Mouse (Mus musculus): ENCODE results near the gene Actn2.

GRCm38 (mm10) chr13:12369041-12369621 is 28.6 kb upstream of the Actn2 start:
- TF ChIP-seq POLR2A (IDR thresholded peaks at IDR 0.05; ENCODE audit: borderline replicate concordance, extremely low read depth, low read depth, low read length) (no peak), CTCF (IDR thresholded peaks at IDR 0.05; ENCODE audit: insufficient read depth, low read length) (no peak)
